In the genomic region with DNA sequence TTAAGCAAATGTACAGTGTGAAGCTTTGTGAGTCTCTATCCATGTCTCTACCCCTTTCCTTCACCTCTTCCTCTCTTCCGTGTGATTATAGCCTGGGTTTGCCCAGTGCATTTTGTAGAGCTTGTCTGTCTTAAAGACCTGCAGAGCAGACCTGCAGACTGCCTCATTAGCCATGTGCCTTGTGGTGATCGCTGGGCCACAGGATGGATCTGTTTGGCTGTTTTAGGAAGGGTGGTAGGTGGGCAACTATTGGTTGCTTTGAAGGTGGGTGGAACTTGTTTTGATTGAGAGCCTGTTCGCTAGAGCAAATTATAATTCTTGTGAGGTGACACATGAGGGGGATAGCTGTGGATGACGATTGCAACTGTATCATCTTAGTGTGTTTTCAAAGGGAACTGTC, we compare ENCODE assay signal across 8 mouse cellular contexts.
DNase-seq lines count a peak whose midpoint lies in the region; ATAC-seq and TF ChIP-seq lines count a peak whose summit lies in the region.

No protein-coding gene starts in this region.

- H3K36me3 ChIP-seq in kidney, postnatal 0 days (ENCODE audit: insufficient read depth, low read length), result no peaks in the 10 kb centered on the region
- H3K36me3 ChIP-seq in liver, embryonic 13.5 days, result no peaks in the 10 kb centered on the region

- no peak for ATAC-seq in kidney, postnatal 0 days (replicated peaks; ENCODE audit: low FRiP score, low read depth)
- peak; percentile 22; the same call in 1 of the 2 replicates for ATAC-seq in frontal cortex, adult (ENCODE audit: low TSS enrichment)
- ATAC-seq in liver, embryonic 13.5 days (ENCODE audit: low read depth), result no peak
- no peak for ATAC-seq in inflammation-experienced regulatory T-cells, adult 6 months

- H3K9me3 ChIP-seq in kidney, postnatal 0 days (replicated peaks; ENCODE audit: low read length), result no peaks in the 10 kb centered on the region
- H3K9me3 ChIP-seq in liver, embryonic 13.5 days (replicated peaks), result no peaks in the 10 kb centered on the region

- WGBS in kidney, postnatal 0 days, result 33% methylated on average over 4 of the region's 4 CpGs
- WGBS in liver, embryonic 13.5 days (ENCODE audit: insufficient replicate concordance), result 60% methylated on average over 4 of the region's 4 CpGs

- DNase-seq in kidney, postnatal 0 days (ENCODE audit: low spot score), result no peak
- no peak for DNase-seq in kidney, adult 8-10 months
- no peak for DNase-seq in liver, embryonic 13.5 days
- peak; percentile 48 for DNase-seq in telencephalon, adult 2 months (ENCODE audit: low read depth, low spot score)
- DNase-seq in gastrocnemius, postnatal 14 days, result no peak

- TF ChIP-seq POLR2A in cortical plate, adult 2 months (IDR thresholded peaks at IDR 0.05; ENCODE audit: extremely low read depth, insufficient read depth, low read length), result no peak

- no peaks in the 10 kb centered on the region for H3K27me3 ChIP-seq in kidney, postnatal 0 days (ENCODE audit: insufficient read depth, low read length)
- H3K27me3 ChIP-seq in liver, embryonic 13.5 days, result no peaks in the 10 kb centered on the region

- peak overlapping the region; percentile 42 for H3K9ac ChIP-seq in kidney, postnatal 0 days (ENCODE audit: low read depth, low read length)
- no peak overlapping the region for H3K9ac ChIP-seq in liver, embryonic 13.5 days

- H3K4me3 ChIP-seq in kidney, postnatal 0 days (replicated peaks; ENCODE audit: low read depth, low read length), result peak overlapping the region; percentile 29; the same call in 1 of the 2 replicates
- peak overlapping the region; percentile 24 for H3K4me3 ChIP-seq in cortical plate, adult 2 months (ENCODE audit: insufficient read depth, low read length)
- H3K4me3 ChIP-seq in liver, embryonic 13.5 days (replicated peaks), result no peak overlapping the region; the same call in 1 of the 2 replicates

- peaks cover 22% of the 10 kb centered on the region for H3K4me1 ChIP-seq in kidney, postnatal 0 days (replicated peaks; ENCODE audit: insufficient read depth, low read length)
- H3K4me1 ChIP-seq in cortical plate, adult 2 months (ENCODE audit: control insufficient read depth, insufficient read depth, low read length), result peaks cover 10% of the 10 kb centered on the region
- H3K4me1 ChIP-seq in liver, embryonic 13.5 days (replicated peaks), result peaks cover 50% of the 10 kb centered on the region

- peak overlapping the region; percentile 83 for H3K27ac ChIP-seq in kidney, postnatal 0 days
- H3K27ac ChIP-seq in cortical plate, adult 2 months (ENCODE audit: insufficient read depth, low read length), result peak overlapping the region; percentile 55
- H3K27ac ChIP-seq in liver, embryonic 13.5 days, result no peak overlapping the region; the same call in 1 of the 2 replicates

- TF ChIP-seq CTCF in kidney, postnatal 0 days (IDR thresholded peaks at IDR 0.05; ENCODE audit: low read depth), result no peak
- TF ChIP-seq CTCF in cortical plate, adult 2 months (IDR thresholded peaks at IDR 0.05; ENCODE audit: extremely low read depth, insufficient read depth, low read length), result no peak

- peak overlapping the region; percentile 63 for H3K4me2 ChIP-seq in kidney, postnatal 0 days (ENCODE audit: low read length)
- H3K4me2 ChIP-seq in liver, embryonic 13.5 days, result peak overlapping the region; percentile 32

- intact Hi-C loops in gastrocnemius, postnatal 14 days (cut with DNase I; ENCODE audit: low total_unique reads), result no loop called here
